Mouse (Mus musculus) spleen, adult 12 weeks (tissue): Measurements from ENCODE around the gene Kcnab2.

Experiments
- DNase-seq: peaks from one replicate; pipeline ENCODE4 v3.0.0; 2022; ENCODE audit warnings: low spot score

Kcnab2 gene

DNA sequence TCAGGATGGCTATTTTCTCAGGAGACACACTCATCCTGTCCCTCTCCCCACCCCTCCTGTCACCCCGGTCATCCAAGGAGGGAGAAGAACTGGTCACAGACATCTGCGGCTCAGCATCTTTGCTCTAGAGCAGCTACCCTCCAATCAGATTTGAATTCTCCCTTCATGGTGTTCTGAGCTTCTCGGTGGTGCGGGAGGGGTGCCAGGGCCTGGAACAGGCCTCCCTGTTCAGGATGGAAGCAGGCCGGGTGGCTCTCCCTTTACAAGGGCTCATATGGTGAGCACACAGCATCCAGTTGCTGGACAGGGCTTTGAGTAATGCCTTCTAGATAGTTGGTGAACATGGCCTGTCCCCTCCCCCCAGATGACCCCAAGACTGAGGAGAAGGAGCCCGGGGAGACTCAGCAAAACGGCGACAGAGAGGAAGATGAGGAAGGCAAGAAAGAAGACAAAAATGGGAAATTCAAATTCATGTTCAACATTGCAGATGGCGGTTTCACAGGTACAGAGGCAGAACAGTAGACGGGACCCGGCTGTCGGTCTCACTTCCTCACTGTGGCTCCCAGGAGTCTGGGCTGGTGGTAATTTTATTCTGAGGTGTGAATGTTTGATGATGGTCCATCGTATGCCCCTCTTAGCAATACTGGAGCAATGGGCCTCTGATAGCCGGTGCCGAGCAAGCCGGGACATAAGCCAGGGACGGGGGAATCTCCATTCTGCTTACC lies 95.0 kb downstream of the Kcnab2 start:
- no peak for DNase-seq

DNA sequence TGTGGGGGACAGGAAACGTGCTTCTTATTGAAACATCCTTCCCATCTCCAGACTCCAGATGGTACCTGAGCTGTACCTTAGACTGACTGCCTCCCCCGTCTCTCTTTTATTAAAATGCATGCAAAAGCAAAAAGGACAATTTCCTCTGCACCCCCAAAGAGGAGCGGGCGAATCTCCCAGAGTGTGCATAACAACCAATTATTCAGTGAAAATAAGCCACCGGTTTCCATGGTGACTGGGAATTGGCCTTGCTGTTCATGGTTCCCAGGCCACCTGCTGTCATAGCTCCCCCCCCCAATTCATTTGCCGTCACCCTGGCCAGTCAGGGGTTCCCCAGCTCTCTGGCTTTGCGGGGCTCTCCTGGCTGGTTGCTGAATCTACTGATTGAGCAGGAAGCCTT lies 112.4 kb downstream of the Kcnab2 start:
- DNase-seq = no peak

DNA sequence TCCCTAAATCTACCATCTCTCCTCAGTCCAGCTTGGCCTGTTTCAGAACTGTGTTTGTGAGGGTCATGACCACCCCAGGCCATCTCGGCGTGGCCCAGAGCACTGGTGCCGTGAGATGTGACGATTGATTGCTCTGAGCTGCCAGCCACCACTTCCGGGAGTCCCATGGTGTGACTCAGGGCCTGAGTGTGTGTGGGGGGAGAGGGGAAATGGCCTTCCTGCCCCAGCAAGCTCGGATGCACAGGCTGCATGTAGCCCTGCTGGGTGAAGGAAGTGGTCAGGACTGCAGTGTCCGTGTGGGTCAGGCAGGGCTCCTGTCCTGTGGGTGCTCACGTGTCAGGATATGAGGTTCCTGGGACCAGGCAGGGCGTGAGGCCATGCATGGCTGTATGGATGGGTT lies 115.5 kb downstream of the Kcnab2 start:
- no peak for DNase-seq

GRCm38 (mm10) chr4:152360855-152361254 lies 116.8 kb downstream of the Kcnab2 start:
- no peak for DNase-seq

GRCm38 (mm10) chr4:152359700-152360099 lies 118.0 kb downstream of the Kcnab2 start:
- no peak for DNase-seq

GRCm38 (mm10) chr4:152355672-152356071 lies 122.0 kb downstream of the Kcnab2 start:
- no peak for DNase-seq

DNA sequence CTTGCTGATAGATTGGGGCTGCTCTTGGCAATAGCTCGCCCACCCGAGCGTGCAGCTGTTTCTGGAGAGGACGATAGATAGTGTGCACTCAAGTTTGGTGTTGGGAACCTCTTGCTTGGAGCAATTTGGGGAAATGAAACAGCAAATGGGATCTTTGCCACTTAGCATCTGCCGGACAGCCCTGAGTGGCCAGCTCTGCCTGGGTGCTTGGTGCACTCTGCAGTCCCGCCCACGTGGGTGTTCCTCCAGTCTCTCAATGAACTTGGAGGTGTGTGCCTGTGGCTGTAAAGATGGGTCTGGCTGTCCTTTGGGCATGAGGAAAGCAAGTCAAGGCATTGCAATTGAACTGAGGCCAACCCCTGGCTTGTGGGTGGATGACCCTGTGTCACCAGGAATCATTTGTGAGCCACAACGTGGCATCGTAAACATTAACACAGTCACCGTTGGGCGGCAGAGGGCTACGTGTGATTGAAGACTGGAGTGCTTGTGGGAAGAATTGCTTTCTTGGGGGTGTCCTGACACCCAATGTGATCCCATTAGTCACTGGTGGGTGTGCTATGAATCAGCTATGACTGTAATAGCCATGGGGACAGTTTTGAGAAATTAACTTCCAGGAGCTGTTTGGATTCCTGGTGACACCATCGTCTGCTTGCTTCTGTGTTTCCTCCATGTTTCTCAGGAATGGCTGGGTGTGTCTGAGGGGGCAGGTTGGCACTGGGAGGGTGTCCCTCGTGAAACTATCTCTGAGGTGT lies 123.6 kb downstream of the Kcnab2 start:
- no peak for DNase-seq

DNA sequence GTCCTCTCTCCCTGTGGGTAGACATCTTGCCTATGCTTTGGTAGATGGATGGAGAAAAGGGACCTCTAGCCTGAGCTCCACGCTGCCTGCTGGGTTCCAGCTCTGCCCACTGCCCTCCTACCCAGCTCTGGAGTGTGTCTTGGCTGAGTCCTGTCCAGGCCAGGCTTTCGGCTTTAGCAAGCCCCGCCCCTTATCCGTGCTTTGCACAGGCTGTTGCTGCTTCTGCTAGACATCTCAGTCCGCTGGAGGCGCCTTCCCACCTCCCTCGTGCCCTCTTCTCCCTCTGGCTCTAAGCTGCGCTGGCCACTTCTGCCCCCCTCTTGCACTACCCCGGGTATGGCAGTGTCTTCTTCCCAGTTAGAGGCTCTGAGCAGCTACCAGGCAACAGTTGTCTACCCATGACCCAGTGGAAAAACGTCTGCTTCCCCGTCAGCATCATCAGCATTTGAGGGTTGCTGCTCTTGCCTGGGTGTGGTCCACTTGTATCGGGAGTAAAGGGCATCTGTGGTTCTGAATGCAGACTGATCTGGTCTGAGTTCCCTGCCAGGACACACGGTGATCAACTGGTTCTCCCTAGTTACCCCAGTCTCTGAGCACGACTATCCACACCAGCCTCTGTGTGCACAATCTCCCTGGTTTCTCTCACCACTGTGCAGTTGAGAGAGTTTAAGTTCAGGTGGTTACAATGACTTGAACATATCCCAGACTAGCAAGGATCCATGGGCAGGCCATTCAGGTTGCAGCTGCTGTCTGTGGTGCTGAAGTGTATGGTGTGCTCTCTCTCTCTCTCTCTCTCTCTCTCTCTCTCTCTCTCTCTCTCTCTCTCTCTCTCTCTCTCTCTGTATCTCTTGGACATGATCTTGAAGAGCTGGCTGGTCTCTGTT lies 126.0 kb downstream of the Kcnab2 start:
- no peak for DNase-seq

DNA sequence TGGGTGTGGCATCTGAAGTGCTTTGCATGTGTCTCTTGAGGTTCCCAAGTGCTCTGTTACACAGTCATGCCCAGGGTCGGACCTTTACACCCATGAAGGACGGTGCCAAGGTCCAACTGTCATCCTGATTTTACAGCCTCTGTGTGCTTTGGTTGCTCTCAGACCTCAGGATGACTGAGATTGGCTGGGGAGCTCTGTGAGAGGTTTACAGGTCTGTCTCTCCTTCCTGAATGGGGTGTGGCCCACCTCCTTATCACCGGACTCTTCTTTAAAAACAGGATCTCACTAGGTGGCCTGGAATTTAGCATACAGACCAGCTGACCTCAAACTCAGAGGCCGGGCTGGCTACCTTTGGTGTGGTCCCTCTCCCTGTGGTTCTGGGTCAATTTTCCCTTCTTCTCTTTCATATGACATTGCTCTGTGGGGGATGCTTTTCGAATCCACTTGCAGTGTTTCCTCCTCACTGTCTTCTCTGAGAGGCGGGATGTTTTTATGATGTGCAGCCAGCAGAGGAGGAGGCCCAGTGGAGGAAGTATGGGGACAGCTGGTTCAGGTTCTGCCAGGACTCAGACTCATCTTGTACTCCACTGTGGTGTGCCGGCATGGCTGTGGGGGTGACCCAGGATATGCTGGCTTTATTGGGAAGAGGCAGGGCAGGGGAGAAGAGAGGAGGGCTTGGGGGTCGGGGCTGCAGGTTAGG lies 126.8 kb downstream of the Kcnab2 start:
- DNase-seq = no peak

DNA sequence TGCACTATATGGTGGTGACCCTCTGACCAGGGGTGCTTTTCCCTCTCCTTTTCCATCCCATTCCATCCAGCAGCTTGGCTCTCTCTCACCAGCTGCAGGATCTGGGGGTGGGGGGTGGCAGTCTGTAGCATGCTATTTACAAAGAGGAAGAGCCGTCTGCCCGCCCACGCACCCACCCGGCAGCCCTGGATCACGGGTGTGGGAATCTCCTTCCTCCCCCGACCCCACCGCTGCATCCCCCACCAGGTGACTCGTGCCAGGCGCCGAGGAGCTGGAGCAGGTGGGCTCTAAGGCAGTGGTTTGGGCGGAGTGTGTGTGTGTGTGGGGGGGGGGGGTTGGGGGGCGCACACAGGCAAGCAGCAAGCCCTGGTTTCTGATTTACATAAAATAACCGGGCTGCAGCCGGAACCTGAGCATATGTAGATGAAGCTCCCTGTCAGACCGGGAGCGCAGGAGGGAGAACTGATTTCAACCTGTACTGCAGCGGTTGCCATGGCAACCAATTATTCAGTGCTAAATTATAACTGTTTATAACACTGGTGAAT lies 127.8 kb downstream of the Kcnab2 start:
- no peak for DNase-seq

GRCm38 (mm10) chr4:152345120-152345889 lies 132.4 kb downstream of the Kcnab2 start:
- no peak for DNase-seq

- no peak for DNase-seq
Measured at GRCm38 (mm10) chr4:152344651-152345050, 133.0 kb downstream of the Kcnab2 start.

DNA sequence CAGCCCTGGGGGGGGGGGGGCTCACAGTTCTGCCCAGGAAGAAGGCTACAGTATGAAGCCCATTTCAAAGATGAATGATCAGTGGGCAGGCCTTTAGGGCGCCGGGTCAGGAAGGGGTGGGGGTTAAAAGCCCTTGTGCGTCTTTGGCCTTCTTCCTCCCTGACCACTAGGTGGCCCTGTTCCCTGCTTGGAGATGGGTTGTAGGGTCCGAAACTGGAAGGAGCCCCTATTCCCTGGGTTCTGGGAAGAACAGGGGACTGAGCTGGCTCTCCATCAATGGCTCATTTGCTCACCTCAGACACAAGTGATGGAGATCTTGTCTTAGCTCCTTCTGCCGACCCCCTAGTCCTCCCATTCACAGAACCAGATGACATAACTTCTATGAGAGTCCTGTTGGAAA lies 134.4 kb downstream of the Kcnab2 start:
- DNase-seq = no peak
